Mouse (Mus musculus) cerebellum, adult 8-10 months (tissue): ENCODE measurements around the gene Evx1.
"Not testable (repeated sequence)": the region's sequence is repeated elsewhere in the genome, so short reads cannot be mapped to it uniquely, and the experiment has no call there.

ENCODE experiments used
- DNase-seq: peaks from one replicate; pipeline ENCODE4 v3.0.0; 2022

Gene Evx1

DNA sequence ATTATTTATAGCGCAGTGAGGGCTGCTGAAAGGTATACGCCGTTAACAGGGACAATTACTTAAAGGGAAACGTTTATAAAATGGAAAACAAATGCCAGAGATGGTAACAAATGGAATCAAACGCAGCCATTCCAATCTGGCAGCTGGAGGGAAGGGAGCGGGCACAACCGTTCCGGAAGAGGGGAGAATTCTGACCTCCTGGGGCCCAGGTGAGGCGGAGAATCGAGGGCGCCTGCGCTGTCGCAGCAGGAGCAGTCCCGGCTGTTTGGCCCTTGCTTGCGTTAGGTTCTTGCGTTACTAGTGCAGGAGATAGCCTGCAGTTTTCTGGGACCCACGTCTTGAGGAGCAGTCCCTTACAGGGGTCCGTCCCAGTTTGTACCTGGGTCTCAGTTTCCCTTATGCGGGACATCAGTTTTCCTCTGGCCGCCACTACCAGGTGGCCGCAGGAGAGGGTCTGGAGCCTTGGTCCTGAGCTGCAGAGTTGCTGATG is 8.6 kb downstream of the Evx1 start:
- no peak for DNase-seq

GRCm38 (mm10) chr6:52322721-52323215 is 9.5 kb downstream of the Evx1 start:
- DNase-seq = no peak

GRCm38 (mm10) chr6:52323292-52323691 is 10.0 kb downstream of the Evx1 start:
- no peak for DNase-seq

DNA sequence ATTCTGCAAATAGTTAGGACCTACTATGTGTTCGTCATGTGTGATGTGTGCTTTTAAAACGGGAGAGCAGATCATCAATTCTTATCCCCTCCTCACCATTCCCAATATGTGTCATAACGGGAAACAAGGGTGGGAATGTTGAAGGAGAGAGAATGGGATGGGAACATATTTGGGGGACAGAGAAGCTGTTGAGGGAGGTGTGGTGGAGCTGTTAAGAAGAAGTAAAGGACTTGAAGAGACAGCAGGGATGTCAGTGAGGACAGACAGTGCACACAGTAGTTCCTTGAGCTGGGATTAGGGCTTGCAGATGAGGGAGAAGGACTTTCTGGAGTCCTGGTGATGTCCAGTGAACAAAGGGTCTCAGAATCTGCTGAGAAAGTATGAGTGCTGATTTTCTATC is 10.8 kb downstream of the Evx1 start:
- no peak for DNase-seq

- not testable (repeated sequence) for DNase-seq
Observed at GRCm38 (mm10) chr6:52346816-52347215, 33.5 kb downstream of the Evx1 start.

DNA sequence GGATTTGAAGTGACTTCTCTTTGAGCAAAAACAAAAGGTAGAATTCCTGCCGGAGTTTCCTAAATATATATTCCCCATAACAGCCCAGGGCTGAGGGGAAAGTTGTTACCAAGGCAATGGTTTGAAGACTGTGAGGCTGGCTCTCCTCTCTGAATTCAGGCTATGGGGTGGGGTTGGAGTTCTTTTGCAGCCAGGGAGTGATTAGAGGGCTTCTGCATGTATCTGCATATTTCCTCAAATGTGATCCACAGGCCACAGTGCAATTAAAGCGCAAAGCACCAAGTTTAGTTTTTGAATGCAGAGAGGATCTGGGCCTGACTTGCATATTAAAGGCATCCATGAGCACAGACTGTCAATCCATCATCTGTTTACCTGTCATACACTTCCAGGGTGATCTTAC is 52.7 kb downstream of the Evx1 start:
- DNase-seq = no peak

DNA sequence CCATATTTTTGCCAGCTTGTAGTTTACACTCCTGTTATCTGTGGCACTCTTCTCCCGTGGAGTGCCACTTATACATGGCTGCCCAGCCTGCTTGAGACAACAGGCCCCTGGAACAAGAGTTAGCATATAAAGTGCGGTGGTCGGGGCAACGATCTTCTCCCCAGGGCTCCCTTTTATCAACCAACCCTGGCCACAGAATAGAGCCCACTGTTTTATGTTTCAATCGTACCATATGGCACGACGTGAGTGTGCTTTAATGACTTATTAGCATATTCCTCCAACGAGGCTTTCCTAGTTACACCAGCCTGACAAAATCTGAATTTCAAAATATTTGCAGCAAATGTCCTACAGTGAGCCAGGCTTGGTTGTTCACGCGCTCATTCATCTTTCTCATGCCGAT is 53.2 kb downstream of the Evx1 start:
- no peak for DNase-seq

- DNase-seq = no peak
Observed at GRCm38 (mm10) chr6:52367067-52367466, 53.8 kb downstream of the Evx1 start.
